Mouse (Mus musculus) left cerebral cortex, adult 11 months (tissue): Measurements from ENCODE around the gene Slc13a2.

Experiments used
- DNase-seq: peaks from one replicate; pipeline ENCODE4 v3.0.0; 2022; ENCODE audit warnings: low spot score

Slc13a2 gene

DNA sequence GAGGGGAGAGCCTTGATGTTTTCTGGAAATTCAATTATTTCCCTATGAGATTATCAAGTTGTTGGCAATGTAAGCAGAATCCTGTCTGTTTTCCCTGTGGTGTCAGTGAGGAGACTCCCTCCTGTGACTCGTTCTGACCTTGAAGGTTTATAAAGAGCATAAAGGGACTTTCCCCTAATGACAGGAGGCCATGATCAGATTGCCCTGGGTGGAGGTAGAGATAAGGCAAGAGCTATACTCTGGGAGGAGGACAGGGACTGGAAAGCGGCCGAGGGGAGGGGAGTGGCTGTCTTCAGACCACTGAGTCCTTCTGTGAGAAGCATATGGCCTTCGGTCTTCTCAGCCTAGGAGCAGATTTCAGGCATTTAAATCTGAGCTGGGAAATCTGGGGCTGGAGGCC, 12.0 kb upstream of the Slc13a2 start:
- DNase-seq = no peak

DNA sequence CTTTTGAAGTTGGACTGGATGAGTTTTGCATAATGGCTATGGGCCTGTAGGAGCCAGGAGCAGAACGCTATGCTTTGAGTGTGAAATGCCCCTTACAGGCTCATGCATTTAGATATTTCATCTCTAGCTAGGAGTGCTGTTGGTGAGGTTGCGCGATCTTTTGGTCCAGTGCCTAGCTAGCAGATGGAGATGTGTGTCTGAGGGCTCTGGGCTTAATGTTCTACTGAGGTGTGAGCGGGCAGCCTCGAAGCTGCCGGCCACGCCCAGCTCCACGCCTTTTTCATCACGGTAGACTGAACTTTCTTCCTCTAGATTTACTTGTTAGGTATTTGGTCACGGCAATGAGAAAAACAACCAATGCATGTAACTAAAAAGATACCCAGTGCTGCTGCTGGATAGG, 9.2 kb upstream of the Slc13a2 start:
- no peak for DNase-seq

DNA sequence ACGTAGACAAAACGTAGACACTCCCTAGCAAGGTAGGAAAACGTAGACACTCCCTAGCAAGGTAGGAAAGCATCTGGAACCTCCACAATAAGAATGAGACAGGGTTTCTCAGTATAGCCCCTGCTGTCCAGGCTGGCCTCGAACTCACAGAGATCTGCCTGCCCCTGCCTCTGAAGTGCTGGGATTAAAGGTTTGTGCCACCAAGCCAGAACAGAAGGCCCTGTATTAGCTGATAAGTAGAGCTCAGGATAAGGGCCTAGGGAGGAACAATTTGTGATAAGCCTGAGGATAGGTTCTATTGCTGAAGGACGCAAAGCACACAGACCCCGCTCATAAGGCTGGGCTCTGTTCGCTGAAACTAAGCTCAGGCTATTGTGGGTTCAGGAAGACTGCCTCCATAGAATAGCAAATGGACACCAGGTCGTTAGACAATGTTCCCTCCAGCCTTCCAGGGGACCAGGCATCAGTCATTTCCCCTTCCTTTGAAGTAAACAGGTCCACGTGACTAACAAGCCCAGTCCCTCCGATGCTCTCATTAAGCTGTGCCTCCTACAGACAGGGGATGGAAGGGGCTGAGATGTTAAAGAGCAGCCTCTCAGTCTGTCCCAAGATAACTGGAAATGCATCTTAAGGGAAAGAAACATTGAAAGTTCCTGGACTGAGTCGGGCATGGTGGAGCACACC, 8.3 kb upstream of the Slc13a2 start:
- no peak for DNase-seq

DNA sequence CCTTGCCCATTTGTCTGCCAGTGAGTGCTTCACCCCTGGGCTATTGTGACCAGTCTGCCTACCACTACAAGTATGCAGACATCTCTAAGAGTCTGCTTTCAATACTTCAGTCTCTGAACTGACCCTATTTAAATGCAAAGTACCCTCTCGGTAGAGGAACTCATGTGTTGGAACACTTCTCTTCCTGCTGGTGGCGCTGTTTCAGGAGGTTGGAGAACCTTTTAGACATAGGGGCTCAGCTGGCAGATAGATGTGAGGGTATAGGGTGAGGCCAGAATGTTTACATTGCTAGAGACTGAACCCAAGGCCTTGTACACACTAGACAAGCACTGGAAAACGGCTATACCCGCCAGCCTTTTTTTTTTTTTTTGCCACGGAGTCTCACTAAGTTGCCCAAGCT, 6.3 kb upstream of the Slc13a2 start:
- DNase-seq = no peak

DNA sequence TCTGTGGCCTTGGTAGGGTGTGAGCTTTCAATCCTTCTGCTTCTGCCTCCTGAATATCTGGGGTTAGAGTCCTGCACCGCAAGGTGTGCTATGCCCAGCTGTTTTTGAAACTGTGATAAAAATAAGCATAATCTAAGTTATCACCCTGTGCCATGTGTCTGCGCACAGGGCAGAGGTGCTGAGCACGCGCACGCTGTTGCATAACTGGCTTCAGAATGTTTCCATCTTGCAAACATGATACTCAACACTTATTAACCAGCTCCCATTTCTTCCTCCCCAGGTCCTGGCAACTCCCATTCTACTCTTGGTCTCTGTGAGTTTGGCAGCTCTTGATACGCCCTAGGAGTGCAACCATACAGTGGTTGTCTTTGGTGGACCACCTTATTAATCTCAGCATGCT, 5.6 kb upstream of the Slc13a2 start:
- DNase-seq = no peak

DNA sequence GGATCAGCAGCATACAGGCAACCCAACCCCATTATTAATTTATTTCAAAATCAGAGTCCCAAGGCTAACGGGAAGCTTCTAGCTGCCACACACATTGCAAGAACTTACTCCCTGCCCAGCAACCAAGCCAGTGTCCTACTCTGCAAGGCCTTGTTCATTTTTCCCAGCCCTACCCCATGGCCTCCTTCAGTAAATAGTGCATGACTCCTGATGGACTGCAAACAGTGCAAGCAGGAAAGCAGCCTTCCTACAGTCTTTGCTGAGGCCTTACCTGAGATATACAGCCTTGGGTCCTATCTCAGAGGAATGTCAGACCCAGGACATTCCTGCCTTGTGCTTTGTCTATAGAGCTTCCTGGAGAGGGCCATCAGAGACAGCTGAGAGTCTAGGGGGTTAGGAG, 3.6 kb upstream of the Slc13a2 start:
- DNase-seq = no peak

DNA sequence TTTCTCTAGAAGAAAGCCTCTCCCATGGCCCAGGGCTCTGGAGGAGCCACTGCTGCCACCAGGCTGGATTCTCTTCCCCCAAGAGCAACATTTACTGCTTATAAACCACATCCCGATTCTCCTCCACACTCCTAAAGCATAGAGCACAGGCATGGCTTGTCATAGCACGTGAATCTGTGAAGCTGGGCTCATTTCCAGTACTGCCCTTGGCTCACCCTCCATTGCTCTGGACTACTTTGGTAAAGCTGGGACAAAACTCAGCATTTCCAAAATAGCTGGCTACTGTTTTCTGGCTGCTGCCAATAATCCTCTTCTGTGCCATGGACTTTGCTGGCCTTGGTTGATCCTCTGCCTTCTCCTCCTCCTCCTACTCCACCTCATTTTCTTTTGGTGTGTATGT, 2.3 kb upstream of the Slc13a2 start:
- DNase-seq = no peak

DNA sequence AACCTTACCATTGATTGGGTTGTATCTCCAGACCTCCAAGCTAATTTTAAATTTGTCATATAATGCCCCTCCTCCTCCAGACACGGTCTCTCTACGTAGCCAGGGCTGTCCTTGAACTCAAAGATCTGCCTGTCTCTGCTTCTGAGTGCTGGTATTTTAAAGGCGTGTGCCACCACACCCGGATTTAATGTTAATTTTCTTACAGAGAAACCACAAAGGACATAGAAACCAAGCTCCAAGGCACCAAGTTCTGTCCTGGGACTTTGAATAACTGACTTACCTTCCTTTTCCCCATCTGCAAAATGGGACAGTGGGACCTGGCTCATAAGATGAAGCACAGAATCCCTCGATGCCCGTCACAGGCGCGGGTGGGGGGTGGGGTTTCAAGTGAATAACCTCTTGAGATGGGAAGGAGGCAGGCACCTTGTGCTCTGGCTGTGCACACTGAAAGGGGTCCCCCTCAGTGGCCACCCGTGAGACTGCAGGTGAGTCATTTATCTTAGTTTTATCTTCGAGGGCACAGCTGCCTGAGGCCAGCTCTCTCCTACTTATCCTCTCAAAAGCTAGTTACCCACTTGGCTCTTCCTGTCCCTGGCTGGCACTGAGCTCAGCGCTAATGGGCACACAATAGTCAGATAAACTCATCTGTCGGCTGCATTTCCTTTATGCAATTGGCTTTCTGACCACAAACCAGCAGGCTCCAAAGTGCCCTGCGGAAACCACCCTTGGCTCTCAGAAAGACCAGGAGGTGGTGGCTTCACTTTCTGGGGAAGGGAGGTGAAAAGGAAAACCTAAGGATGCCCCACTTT, 612 bp downstream of the Slc13a2 start:
- DNase-seq = no peak

DNA sequence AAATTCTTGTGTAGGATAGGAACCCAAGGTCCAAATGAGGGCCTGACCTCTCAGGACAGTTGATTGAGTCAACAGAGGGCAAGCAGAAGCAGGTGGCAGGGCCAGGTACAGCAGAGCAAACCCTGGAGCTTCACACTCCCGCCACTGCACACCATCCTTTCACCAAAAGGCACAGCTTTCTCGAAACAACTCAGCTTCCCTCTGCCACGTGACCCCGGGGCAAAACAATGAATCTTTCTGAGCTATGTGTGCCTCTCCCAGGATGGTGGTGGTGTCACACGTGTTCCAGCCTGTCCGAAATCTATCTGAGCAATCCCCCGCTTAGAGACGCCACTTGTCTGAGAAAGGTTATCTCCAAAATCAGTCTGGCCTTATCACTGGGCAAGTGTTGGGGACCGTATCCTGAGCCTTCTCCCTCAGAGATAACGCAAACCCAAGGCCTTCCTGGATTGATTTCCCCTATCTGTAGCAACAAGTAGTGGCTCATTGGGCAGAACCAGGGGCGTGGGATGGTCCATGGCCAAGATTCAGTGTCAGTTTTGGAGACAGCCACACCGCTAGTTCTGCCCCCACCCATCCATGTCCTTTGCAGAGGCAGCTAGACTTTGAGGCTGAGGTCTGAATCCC, 1.6 kb downstream of the Slc13a2 start:
- DNase-seq = no peak

DNA sequence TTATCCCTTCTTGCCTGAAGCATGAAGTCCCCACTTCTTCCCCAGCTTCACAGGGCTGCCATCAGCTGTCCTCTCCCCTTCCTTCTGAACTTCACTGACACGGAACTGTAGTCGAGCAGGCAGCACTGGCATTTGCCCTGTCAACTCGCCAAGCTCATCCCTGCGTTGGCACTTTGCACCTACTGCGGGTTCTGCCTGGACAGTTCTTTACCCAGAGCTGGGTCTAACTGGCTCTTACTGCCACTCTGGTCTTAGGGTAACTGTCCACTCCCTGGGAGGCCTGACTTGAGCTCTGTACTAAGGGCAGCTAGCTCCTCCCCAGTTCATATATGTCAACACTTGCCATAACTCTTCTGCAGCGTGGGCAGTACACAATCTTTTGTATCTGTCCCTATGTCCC, 5.2 kb downstream of the Slc13a2 start:
- DNase-seq = no peak

DNA sequence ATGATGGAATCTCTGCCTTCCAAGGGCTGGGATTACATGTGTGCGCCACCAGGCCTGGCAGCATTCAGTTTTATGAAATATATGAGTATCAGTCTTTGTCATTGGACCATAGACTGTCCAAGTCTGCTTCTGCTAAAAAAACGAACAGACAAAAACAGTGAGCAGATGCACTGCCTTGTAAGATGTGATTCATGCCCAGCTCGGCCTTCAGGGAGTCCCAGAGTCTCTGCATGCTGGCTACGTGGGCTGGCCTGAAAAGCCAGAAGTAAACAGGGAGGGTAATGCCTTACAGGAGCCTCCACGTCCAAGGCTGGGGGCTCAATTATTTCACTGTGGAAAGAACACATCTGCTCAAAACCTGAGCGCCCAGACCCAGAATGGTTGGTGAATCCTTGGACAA, 9.2 kb downstream of the Slc13a2 start:
- DNase-seq = no peak

DNA sequence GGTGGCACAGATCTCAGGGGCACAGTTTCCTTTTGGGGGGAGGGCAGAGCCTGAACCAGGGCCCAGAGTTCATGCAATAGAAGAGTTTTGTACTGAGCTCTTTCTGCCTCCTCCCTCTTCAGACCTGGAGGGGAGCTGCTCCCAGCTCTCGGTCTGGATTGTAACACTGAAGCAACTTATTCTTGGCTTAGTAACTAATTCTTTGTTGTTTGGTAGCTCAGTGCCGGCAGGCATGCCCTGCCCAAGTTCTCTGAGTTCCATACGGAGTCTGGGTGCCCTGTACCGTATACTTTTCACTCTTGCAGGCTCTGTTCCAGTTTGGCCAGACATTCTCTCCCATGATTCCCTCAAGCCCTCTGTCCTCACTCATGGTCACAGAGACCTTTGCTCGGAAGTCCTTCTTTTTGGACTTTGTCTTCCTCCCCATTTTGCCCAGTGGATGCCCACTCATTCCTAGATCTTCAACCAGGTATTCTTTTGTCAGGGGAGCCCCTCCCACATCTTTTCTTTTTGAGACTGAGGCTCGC, 9.6 kb downstream of the Slc13a2 start:
- no peak for DNase-seq

DNA sequence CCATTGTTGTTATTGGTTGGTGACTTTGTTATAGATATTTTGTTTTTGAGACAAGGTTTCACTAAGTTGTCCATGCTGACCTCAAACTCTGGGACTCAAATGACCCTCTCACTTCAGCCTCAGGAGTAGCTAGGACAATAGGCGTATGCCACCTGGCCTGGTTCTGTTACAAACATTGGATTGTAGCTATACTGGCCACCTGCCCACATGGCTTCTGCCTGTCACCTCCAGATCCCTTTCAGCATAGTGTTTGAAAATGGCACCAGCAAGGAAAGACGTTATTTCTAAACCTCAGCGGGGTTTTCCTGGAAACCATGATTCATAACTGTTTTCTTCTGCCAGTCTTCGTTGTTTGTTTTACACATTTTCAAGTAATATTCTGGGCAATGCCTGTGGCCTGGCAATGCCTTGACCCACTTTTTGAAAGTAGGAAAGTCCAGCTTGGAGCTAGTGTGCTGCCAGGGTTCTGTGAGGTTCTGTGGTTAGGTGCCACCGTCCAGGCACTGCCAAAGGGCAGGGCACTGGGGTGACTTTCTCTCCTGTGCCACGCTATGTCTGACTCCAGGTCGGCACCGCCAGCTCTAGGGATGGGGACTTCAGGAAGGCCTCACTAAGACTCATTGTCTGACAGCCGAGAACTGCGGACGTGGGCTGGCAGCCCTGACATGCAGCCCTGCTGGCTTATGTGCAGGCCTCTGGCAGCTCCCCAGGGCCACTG, 10.3 kb downstream of the Slc13a2 start:
- DNase-seq = no peak

DNA sequence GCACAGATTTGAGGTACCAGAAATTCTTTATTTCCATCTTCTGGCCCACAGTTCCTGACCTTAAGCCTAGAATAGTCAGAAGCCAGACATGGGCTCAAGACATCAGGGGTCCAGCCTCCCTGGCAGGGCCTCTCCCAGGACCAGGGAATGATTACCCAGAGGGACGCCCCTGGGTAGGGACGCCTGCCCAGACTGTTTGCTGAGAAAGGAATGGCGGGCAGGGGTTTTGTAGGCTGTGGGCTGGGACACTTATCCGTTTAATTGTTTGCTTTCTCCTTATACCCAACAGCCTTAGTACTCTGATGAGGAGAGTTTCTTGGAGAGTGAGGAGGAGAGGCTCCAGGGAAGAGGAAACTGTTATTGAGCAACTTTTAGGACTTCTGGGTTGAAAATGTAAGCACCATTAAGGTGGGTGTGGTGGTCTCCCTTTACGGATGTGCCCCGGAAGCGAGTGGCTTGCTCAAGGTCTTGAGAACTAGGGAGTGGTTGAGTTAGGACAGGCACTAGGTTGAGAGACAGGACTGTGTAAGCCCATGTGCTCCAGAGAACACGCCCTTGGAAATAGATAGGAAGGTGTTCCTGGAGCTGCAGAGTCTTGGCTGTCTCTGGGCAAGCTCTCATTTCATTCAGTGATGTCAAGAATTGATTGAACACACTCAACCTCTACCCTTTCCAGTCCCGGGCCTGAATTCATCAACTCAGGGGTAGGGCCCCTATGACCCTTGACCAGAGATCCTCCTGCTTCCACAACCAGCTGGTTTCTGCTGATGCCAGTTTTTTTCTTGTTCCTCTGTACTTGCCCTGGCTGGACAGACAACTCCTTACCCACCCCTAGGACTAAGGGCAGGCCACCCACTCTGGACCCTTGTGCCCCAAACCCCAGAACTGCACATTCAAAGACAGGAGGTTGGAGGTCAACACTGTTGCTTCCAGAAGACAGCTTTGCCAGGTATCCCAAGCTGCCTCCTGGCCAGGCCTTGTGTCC, 13.5 kb downstream of the Slc13a2 start:
- no peak for DNase-seq

DNA sequence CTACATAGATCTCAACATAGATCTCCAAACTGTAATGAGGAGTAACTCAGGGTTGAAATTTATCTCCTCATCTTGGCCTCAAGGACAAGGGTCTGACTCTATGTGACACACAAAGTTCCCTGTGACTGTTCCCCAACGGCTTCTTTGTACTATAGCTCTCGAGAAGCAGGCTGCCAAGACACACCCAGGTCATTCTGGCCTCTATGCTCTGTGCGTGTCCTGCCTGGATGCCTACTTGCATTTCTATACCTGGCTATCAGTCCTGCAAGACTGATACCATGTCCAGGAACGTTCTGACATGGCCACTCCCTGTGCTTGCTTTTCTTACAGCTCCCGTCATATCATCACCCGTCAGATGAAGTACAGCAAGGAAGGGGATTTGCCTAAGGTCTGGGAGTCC, 20.0 kb downstream of the Slc13a2 start:
- DNase-seq = no peak

DNA sequence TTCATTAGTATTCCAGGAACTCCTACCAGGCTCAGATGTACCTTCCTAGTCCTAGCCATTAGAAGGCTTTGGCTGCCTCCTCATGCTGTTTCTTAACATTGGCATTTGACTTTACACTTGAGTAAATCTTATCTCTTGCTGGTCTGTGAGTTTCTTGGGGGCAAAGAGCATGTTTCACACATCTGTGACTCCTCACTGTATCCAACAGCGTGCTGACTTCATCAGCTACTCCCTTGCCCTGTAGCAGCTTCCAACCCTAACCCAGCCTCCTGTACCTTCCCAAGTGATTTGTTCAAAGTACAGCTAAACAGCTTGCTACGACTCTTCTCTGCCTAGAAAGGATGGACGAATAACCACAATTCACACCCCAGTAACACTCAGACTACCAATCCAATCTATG, 20.5 kb downstream of the Slc13a2 start:
- no peak for DNase-seq

DNA sequence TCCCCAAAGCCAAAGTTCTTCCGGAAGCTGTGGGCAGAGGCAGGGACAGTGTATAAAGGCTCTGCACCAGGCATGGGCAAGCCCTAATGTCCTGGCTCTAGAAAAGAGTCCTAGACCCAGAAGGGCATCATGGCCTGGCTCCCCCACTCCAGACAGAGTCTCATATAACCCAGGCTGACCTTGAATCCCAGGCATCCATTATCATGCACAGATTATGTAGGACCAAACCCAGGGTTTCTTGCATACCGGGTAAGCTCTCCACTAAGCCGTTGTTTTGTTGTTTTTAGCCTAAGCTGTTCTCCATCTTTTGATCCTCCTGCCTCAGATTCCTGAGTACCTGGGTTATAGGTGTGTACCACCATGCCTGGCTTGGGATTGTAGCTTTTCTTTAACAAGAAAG, 21.1 kb downstream of the Slc13a2 start:
- no peak for DNase-seq

DNA sequence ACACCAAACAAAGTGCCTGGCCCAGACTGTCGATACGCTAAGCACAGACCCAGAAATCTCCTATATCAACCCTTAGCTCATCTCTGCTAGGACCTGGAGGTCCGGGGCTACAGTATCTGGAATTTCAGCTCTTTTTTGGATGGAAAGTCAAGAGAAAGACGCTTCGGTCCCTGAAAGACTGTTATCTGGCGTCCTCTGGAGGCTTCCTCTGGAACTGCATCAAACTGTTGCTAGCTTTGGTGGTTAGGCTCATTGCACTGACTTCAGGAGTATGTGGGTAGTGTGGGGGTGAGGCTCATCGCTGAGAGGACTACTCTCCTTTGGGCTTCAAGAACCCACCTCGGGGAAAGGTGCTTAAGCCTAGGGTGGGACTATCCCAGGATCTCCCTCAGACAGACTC, 22.3 kb downstream of the Slc13a2 start:
- peak; percentile 64 for DNase-seq

DNA sequence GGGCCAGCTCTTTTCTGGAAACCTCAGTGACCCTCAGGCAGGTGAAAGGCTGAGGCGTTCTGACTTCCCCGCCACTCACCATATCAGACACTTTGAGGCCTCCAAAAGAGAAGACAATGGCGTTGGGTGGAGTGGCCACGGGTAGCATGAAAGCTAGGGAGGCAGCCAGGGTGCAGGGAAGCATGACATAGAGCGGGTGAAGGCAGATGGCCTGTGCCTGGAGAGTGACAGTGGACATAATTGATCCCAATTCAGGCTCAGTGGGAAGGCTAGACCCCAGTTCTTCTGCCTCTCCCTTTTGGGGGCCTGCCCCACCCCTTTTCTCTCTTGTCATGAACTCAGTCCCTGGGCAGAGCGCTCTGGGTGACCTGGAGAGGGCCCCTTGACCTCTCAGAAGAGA, 23.8 kb downstream of the Slc13a2 start:
- no peak for DNase-seq

DNA sequence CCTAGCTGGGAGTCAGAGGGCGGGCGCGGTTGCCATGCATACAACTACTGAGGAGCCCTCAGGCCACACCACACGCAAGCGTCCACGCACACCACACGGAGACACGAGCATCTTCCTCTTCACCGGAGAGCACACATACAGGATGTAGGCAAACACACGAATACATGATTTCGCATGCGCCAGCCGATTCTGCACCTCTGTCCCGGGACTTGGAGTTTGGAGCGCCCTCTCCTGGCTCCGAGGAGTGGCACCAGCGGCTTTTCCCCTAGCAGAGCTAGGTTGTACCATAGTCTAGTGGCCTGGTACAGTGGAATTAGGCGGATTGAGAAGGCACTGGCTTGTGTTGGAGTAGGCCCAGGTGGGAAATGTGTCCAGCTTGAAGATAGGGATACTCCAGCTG, 24.6 kb downstream of the Slc13a2 start:
- no peak for DNase-seq

DNA sequence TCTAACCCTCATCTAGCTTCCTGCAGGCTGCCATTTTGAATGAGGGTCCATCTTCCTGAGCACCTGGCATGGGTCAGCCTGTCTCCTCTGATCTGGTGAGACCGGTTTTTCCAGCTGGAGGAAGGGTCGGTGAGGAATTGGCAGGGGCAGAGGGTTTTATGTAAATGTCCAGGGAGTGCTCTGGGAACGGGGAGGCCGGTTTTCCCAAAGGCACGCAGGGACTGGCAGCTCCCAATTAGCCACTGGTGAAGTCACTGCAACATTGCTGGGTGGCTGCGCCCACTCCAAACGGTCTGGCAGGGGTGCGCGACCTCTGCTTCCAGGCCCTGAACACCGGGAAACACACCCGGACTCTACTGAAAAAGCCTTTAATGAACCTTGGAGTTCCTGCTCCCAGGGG, 25.1 kb downstream of the Slc13a2 start:
- no peak for DNase-seq
